Mouse (Mus musculus): Measurements from ENCODE around the gene Olfr871.
"Not testable (repeated sequence)": the region's sequence is repeated elsewhere in the genome, so short reads cannot be mapped to it uniquely, and the experiment has no call there.

The Olfr871 gene

DNA sequence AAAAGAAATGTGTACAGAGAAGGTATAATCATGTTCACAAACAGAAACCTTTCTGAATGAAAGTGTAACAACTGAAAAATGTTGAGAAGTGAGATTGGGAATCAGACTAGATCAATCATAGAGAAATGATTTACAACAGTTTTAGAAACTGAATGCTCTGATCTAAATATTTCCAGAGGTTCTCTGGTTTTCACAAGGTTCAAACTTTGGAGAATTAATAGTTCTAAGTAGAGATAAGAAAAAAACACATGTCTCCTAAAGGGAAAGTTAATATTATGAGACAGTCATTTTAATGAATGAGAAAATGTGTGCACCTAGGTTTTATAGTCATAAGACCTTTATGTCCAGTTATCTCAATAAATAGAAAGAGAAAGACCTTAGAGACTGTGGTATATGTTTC lies at the start of gene Olfr871:
Gene Olfr871, plus strand, starts transcription at position 301 of the 400 bp plus-strand sequence.
- no peak for DNase-seq (ENCODE audit: low read depth)

DNA sequence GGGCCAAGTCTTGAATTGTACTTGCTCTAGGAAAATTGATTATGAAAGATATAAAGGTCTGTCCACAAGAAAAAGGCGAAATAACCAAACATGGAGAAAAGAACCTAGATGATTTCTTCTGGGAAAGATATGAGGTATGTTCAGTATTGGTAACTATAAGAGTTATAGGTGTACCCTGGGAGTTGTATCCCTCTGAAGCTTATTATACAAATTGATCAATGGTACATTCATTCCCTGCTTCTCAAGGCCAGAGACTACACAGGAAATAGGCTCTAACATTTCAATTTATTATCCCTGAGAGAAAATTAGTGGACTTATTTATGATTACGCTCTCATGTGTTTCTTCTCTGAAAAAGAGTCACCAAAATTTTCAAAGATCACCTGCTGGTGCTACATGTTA lies 38.0 kb upstream of the Olfr871 start, which contains the start of gene Olfr870:
Gene Olfr870, minus strand, starts transcription at position 101 of the 400 bp plus-strand sequence.
- no peak for DNase-seq (ENCODE audit: low read depth)

DNA sequence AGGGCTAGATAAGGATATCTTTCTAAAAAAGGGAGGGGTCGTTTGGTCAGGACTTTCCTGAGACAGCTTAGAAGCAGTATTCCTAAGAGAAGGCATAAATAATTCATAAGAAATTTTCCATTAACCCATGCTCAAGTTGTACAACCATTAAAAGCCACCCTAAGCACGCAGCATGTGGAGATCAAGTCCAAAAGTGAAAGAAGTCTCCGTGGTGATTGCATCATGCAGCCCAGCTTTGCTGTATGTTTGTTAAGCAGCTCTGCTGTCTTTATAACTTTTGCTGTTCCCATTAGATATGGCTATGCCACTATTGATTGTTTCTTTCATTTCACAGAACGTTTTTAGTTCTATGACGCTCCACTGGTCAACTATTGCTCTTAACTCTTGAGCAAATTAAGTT lies 32.5 kb upstream of the Olfr871 start:
- no peak for DNase-seq (ENCODE audit: low read depth)

DNA sequence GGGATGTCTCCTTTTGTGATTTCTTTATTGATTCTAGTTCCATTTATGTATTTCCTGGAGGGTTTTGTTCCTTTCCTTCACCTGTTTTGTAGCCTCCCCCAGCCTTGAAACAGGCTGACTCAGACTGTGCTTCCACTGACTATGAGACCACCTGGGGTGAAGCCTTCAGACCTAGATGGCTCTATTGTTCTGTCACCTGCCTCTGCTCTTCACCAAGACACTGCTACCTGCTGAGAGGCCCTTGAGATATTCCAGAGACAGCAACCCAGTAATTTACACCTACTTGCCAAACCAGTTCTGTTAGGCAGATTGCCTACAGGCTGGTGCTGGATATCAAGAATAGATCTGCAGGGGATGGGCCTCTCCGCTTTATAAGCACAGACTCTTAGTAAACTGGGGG lies 9.9 kb upstream of the Olfr871 start:
- no peak for DNase-seq (ENCODE audit: low read depth)

DNA sequence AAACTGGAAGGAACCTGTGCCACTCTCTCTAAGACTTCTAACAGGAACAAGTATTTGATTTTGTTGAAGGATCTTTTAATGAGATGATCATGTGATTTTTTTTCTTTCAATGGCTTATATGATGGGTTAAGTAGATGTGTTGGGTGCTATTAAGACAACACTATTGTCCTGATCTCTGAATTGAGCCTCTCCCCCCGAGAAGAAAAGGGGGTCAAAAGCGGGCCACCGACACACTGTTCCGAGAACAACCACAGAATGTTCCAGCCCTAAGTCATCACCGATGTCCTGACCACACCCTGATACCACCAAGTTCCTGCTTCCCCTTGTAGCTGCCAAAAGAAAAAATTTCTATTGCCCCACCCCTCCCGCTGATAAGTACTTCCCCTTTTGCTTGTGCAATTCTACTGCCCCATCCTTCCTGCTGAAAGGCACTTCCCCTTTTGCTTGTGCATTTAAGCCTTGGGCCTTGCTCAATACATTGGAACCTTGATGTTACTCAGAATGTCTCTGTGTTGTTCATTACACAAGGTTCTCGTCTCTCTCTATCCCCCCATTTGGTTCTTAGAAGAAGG lies 8.5 kb upstream of the Olfr871 start:
- DNase-seq (ENCODE audit: low read depth), result not testable (repeated sequence)

DNA sequence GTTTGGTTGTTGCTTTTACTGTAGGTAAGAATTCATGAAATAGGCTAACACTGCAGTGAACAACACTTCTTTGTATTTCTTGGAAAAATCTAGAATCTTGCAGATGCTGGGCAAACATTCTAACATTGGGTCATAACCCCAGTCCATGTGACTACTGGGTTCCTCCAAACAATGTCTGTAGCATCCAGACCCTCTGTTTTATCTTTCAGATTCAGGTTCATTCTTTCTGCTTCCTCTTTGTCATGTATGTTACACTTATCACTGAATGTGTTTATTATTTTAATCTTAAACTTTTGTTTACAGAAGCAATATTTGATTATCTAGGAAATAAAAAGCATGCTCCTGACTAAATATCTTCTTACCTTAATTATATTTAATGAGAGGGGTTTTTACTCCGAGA lies 1.2 kb upstream of the Olfr871 start:
- no peak for DNase-seq (ENCODE audit: low read depth)

DNA sequence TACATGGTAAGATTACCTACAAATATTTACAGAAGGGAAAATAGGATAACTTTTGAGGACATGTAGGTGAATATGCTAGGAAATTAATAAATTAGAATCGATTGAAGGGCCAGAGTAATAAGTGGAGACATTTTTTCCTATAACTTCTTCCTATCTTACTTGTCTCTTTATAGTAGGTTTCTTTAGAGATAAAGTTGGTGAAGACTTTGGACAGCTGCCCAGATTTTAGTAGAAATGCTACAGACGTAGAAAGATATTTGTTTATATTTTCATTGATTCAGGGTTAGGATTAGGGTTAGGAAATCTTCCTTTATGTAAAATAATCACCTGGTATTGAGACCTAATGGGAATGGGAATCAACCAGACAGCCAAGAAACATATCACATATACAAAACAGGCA lies 530 bp upstream of the Olfr871 start:
- DNase-seq (ENCODE audit: low read depth), result no peak

DNA sequence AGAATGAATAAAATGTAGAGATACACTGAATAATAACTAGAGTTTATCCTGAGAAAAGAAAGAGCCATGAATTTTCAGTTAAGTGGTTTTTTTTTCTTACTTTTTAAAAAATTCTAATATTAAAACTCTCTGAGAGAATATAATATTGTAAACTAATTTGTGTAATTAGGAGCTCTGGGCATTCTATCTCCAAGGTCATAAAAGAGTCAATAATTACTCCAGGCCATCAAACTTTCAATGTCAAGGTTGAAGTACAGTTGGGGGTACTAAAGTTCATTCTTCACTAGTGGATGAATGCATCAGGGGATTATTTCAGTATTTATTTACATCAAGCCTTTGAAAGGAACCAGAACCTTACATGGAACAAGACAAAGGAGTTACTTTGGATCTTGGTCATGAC lies 24.8 kb downstream of the Olfr871 start, which contains the start of gene Olfr872:
Gene Olfr872, plus strand, starts transcription at position 301 of the 400 bp plus-strand sequence.
- DNase-seq (ENCODE audit: low read depth), result no peak

DNA sequence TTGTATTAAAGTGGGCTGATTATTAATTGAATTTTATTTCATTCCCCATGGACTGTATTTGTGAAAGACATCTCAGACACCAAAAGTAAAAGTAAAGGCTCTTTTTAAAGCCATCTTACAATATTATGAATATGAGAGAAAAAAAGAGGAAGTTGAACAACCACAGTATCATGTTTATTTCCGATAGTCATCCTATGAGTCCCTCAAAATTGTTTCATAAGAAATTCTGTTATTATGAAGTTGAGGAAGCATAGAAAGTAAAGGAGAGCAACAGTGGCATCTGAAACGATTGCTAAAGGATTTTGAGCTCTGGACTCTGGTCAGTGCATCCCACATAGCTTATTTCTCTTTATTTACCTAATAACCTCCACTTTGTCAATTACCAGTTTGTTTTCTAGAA lies 25.4 kb downstream of the Olfr871 start:
- DNase-seq (ENCODE audit: low read depth), result no peak
